Mouse (Mus musculus): ENCODE measurements at regions not wholly inside any gene's neighbourhood (a gene's known extent, or its start where the extent isn't known, plus 50 kb on each side); places are given as distances from the start of the nearest gene placed in this dataset.

DNA sequence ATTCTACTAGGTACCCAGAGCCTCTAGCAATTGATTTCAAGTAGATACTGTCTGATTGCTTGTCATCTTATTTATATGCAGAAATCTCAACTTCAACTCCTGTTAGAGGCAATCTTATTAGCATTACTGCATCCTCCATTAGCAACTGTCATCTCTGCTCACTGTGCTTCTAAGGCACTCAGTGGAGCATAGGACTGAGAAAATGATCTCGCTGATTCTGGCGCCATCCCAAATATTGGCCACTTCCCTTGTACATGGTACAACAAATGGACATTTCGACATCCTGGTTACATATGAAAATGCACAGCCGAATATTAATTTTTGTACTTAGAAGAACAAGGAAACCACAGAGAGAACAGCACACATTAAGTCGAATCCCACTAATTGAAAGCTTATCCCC lies 329.7 kb upstream of the G2e3 start:
- in situ Hi-C loops (cut with MboI, MseI) = no loop called here

DNA sequence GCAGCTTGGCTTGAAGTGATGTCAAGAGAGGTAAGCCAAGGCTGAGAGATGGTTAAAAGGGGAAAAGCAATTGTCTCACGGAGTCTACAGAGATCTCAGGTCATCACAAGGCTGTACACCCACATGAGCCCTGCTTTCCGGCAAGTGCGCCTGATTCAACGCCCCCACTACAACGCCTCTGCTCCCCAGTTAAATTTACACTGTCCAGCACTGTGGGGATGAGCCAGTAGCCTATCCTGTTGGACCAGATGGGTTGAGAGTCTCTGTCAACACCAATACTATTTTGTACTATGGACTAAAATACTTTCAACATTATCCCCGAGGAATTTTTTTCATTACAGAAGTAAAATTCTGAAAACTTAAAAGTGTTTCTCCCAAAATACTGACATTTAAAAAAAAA lies 331.8 kb upstream of the G2e3 start:
- in situ Hi-C loops (cut with MboI, MseI) = no loop called here

DNA sequence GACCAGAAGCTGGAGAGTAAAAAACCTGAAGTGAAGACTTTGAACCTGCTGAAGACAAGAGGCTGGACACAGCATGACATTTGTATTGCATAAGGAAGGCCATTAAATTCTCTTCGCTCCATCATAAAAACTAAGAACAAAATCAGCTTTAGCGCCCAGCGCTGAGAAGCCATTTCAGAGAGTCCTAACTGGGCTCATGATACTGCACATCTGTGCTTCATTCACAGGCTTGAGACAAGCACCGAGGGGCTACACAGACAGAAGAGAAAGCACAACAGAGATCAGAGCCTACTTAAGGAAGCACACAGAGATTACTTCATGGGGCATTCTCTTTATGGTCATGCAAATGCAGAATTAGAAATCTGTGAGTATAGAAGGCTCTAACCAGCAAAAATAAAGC lies 338.2 kb upstream of the G2e3 start:
- in situ Hi-C loops (cut with MboI, MseI) = no loop called here

DNA sequence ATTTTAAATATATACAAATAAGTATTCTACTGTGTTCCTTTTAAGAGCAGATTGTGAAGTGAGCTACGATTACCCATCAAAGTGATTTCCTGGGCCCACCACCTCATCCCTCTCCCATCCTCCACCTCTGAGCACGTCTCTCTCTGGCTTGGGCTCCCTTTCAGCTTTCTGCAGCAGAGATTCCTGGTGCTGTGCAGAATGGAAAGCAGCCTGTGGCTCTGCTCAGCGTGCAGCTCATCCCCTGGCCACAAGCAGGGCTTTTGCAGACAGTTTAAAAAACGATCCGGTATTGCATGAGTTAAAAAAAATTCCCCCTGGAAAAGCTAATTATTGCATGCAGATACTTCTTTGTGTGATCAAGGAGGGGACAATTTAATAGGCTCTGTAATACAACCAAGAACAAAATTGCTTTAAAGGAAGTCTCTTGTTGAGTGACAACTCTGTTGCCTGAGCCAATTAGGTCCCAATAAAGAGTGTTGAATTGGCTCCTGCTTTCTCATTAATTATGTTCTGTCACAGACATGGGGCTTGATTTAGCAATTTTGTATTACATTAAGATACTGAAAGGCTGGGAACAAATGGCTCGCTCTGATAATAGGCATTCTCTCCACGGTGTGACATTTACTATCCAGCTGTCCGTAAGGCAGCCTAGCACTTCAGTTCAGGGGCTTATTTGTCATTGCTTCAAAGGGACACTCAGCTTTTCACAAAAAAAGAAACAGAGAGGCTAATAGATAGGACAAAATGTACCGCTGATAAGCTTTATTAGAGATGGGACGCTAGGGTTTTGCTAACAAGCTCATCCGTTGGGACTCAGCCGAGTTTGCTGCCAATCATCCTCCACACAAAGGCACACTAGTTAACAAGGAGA lies 345.9 kb upstream of the G2e3 start:
- in situ Hi-C loops (cut with MboI, MseI) = no loop called here

DNA sequence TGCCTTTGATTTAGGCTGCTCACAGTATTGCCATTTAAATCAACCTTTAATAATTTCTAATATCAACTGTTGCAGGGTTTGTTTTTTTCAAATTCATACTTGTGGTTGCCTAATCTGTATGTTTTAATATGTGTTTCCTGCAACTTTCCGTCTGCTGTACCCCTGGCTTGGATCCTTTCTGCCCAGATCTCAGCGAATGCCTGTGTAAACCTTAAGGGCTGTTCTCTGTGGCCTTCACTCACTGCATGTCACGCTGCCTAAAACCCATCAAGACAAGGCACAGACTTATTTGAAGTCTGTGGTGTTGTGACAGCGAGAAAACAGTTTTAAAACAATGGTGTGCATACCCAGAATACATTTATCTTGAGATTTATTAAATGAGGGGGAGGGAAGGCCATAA lies 346.8 kb upstream of the G2e3 start:
- in situ Hi-C loops (cut with MboI, MseI) = no loop called here

DNA sequence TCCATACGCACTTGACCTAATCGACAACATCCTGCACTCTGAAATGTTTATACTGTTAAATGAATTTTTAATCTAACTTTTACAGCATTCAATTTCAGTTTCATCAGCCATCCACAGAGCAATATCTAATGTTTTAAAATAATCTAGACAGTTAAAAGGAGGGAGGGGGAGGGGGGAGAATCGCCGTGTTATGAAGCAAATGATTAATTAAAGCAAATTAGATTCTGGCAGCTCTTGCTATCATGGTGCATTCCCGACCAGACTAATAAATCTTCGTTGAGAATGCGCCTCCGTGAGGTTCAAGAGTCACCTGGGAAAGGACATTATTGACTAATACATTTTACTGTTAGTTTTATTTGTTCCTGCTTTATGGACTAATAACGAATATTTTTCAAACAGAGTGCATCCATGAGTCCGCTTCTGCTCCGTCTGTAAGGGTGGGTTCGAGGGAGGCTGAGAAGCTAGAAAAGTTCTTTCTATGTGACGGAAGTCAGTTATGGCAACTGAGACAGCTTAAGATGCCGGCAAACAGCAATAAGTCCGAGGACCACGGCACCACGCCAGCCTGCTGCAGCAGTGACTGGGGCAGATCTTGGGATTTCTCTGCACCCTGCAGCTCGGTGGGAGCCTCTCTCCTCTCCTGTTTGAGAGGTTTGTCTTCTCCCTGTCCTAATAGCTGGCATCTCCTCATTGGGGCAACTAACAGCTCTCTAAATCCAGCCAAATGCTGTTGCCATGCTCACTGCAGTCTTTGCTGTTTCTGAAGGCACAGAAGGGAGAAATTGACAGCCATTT lies 347.4 kb upstream of the G2e3 start:
- in situ Hi-C loops (cut with MboI, MseI) = no loop called here

DNA sequence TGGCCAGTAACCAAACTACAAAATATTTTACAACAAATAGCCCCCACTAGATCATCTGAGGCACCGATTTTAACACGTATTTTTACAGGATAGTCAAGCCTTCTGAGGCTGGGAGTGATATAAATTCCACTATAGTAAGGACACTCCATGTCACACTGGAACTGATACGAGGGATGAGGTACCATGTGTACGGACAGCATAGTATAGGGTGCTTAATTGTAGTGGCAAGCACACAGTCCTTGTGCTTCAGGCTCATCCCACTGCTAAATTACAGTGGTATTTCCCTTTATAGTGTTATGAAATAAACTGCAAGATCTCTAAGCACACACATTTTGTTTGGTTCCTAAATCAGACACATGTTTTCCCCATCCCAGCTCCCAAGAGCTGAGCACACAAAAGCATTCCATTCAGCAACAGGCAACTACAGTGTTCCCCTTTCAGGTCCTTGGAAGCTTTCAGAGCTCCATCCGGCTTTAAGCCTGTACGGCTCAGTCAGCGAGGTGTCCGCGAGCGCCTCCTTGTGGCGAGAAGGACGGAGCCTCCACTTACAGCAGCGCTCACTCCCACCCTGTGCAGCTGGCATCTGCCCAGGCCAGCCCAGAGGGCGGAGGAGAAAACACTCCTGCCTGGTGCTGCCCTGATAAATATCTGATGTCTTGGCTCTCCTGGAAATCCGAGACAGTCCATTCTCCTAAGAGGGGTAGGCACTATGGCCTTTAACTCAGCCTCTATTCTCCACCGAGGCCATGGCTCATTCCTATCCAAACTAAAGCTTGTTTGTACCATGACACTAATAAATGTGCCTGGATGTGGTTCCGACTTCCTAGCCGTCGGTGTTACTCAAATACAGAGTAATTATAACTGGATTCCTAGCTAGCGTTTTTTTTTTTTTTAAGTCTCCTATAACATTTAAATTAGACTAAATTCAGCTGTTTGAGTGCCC lies 348.3 kb upstream of the G2e3 start:
- in situ Hi-C loops (cut with MboI, MseI) = no loop called here

DNA sequence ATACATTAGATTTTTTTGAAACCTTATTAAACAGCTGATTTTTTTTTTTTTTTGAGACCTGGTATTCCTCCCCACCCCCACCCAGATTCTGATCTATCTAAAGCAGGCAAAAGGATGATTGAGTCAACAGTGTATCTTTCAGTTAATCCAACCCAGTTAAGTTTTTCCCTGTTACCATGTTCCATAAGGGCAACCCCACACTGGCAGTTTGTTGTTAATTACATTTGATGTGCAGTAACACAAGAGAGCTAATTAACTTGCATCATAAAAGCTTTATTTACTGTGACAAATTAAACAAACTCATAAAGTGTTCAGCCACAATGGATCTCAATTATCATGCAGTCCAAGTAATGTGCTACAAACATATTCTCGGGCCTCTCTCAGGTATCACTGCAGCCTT lies 346.8 kb upstream of the Prkd1 start:
- in situ Hi-C loops (cut with MboI, MseI) = no loop called here

DNA sequence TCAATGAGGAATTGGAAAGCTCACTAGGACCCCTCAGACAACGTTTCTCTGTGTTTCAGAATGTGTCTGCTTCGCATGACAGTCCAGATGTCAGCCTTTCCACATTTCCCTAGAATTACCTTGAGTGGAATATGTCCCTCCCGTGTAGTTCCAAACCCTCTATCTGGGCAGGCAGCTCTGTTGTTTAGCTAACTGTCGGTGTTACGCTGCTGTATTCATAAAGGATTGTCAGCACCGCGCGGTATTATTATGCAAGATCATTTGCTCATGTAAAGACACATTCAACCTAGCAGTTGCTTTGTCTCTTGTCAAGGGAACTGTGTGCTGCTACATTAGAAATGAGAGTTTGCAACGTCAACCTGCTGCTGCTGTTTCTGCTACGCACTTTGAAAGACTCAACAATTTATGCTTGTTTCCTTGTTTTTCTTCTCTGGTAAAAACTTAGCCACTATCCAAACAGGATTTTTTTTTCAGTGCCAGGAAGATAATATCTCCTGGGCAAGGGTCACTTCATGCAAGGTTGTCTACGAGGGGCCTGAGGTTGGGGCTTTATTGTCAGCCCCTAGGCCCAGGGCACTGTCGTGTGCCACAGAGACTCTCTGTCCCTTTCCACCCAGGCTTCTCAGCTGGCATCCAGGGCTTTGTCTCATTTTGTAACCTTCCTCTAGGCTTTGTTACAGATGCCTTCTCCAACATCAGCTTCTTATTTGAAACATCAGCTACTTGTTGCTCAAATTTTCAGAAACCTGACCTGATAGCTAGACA lies 340.8 kb upstream of the Prkd1 start:
- in situ Hi-C loops (cut with MboI, MseI) = no loop called here

DNA sequence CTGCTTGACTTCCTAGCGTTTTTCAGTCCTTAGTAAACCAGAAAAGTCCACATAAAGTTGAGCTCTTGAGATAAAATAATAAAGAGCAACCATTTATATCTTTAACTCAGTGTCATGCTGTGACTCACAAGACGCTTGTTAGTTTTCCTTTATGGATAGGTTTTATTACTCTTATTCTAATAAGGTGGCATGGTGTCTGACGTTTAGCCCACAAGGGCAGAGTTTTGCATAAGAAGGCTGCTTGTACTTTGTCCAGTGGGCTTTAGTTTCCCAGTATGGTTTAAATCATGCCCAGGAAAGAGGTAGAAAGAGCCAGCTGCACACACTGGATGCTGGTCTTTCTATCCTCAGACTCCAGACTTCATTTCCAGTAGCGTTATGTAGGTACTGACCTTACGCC lies 332.4 kb upstream of the Prkd1 start:
- in situ Hi-C loops (cut with MboI, MseI) = no loop called here

DNA sequence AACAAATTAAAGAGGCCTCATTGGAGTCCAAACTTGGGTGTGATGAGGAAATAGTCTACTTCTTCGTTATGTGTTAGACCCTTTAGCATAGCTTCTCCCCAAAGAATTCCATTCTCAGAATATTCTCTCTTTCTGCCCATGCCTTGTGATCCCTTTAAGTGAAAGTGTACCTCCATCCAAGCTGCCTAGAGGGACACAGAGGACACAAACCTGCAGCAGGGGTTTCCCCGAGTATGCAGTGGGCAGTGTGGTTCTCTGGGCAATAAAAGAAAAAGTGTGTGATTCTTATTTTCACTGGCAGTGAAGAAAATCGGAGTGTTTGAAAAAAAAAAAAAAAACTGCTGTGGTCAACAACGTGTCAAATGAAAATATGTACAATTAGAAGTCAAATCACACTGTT lies 331.9 kb upstream of the Prkd1 start:
- in situ Hi-C loops (cut with MboI, MseI) = no loop called here

DNA sequence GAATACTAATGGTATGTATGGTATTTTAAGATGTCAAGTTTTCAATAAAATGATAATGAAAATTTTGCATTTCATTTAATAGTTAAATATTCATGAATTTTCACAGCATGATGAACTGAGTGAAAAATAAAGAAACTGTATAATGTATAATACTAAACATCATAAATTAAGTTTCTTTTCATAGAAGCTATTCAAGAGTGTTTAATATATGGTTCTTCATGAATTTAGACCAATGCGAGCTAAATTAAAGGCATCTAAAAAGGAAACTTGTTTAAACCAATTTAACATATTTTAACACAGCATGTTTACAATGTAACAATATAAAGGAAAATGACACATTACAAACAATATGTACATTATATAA lies 321.8 kb upstream of the Prkd1 start:
- in situ Hi-C loops (cut with MboI, MseI) = no loop called here

DNA sequence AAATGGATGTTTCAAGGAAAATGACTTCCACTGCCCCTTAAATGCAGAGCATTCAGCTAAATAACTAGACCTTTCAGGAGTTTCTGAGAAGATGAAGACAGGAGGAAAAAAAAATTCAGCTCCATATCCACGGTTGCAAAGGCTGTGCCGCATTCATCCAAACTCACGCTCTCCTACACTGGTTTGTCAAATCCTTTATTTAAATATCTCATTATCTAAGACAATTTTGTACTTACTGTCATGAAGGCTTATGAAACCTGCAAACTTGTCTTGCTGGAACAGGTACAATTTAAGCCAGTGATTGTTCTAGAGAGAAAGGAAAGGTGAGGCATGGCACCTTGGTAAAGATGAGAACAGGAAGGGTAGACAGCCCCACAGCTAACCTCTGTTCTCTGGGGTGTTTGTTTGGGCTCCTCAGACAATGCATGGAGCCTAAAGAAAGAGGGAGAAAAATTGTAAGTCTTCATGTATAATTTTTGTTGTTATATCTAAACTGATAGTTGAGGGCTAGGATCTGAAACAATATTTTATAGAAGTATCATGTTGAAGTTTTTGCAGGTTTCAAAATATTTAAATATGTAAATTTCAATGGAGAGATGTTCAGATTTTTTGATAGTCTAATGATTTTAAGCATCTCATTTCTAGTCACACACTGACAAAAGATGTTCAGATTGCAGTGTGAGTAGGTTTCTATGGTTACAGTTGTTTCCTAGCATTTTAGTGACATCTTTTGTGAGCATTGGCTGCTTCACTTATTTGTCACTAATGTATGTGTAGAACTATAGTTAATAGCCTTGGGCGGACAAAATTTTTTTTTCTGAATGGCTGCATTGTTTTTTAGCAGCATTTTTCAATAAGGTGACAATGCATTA lies 321.2 kb upstream of the Prkd1 start:
- in situ Hi-C loops (cut with MboI, MseI) = no loop called here

DNA sequence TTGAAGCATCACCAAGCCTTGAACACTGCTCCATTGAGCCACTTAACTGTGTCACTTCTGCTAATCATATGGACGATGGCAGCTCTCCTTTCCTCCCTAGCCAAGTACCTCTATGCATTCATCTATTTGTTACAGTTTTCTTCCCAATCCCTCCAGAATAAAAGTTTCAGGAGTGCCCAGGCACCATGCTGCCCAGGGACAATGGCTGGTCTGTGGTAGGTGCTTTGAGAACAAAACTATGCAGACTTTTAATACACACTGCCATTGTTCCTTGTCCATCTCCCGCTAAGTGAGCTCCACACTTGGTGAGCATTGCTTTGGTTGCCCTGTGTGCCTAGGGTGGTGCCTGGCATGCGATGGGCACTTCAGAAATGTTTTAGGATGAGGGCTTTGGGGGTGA lies 320.5 kb upstream of the Prkd1 start:
- in situ Hi-C loops (cut with MboI, MseI) = no loop called here

DNA sequence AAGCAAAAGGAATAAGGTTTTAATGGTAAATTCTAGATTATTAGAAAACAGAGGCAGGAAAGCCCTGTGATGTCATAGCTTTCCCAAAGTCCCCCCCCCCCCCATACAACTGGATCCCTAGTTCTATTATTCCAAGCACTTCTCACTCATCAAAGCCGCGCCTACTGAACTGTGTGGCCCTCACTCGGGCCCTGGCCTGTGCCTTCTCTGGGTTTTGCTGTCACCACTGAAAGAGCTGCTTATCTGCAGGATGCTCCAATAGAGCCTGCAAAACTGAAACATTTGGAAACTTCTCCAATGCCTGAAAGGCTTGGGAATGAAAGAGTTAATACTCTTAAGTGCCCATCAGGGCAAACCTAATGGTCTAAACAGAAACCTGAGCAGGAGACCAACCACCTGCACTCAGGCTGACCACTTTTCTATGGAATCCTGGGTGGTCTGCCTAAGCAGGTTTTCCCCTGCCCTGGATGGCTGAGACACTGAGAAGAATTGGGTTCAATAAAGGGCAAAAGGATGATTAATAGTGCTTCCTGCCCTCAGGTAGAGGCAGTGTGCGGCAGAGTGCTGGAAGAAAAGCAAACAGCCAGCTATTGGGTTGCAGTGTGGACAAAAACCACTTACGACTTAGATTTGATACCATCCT lies 318.4 kb upstream of the Prkd1 start:
- in situ Hi-C loops (cut with MboI, MseI) = no loop called here

DNA sequence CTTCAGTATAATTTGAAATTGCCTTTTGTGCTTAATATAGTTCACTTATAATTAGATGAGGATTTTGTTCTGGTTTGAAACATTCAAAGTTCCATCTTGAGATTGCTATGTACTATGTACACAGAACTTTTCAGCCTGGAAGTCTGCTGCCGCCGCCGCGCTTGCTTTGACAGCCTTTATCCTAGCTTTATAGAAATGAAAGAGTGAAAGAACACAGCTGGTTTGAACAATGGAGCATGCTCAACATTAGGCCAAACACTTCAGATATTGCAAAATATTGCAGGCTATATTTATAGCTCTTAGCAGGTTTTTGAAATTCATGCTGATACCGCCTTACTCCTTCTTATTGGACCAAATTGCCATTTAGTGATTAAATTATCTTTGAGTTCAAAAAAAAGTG lies 305.1 kb upstream of the Prkd1 start:
- in situ Hi-C loops (cut with MboI, MseI) = no loop called here

DNA sequence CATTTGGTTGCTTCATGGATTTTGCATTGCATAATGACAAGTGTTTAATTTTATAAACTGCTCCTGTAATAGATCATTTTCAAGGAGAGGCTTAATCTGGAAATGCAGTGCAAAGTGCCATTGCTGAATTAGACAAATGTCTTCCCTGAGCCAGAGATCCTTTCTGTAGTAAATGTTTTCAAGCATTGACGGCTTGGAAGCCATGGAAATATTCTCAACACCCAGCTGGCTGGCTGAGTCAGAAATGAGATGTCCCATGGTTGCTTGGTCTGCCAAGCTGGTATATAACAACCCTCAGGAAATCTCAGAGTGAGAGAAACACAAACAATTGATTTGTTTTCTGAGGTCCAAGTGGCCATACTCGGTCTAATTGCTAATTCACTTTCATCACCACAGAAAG lies 298.1 kb upstream of the Prkd1 start:
- in situ Hi-C loops (cut with MboI, MseI) = no loop called here

DNA sequence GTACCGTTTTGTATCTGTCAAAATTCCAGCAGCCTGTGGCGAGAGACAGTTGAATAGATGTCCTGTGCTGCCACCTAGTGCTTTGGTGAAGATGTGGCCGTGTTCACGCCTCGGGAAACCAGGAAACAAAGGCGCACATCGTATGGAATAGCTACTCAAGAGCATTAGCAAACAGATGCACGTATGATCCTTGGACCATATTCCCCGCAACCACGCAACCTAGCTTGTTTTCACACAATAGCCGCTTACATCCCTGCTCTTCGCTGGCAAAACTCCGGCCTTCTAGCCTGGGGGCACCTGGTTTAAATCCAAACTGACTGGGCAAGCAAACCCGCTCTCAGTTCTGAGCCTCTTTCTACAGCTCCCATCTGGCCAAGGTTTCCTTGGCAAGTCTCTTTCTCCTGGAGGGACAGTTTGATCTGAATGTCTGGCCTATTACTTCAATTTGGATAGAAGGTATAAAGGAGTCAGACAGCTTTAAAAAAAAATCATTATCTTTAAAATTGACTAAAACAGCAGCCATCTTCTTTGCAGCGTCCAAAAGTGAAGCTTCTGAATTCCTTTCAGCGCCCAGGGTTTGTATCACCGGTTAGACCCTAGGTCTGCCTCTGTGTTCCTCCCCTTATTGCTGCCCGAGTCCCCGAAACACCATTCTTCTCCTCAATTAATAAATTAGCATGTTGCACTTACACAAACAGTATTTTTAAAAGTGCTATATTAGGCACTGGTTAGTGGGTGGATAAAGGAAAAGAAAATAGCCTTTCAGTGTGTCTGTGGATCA lies 295.0 kb upstream of the Prkd1 start:
- in situ Hi-C loops (cut with MboI, MseI) = no loop called here

DNA sequence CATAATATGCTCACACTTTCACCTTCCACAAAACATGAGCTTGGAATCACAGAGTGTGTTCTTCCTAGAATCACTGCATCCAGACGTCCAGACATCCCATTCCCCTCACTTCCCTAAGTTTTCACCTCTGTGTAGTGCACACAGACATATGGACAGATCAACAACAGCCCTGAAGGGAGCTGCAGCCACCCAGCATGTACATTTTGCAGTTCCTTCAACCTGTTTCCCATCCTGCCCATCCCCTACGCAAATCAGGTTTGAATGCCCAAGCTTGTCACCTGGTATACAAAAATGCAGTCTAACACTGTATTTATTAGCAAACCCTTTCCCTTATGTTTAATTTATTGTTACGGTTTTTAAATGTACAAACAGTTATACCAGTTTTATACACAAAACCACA lies 294.4 kb upstream of the Prkd1 start:
- in situ Hi-C loops (cut with MboI, MseI) = no loop called here

All from T-helper 2 cell (primary cell).